Mouse (Mus musculus) embryo, embryonic 9.5 days (tissue): ENCODE results near the gene Nfyc.
A peak's percentile ranks its signal among the peaks of the same experiment; 100 is the strongest.

Experiments
- DNase-seq: peaks from one replicate; pipeline ENCODE4 v3.0.0-alpha.2; 2017; ENCODE audit errors: extremely low spot score

Gene Nfyc

GRCm38 (mm10) chr4:120825577-120826326, 5.6 kb downstream of the Nfyc start:
- peak; percentile 98 for DNase-seq

DNA sequence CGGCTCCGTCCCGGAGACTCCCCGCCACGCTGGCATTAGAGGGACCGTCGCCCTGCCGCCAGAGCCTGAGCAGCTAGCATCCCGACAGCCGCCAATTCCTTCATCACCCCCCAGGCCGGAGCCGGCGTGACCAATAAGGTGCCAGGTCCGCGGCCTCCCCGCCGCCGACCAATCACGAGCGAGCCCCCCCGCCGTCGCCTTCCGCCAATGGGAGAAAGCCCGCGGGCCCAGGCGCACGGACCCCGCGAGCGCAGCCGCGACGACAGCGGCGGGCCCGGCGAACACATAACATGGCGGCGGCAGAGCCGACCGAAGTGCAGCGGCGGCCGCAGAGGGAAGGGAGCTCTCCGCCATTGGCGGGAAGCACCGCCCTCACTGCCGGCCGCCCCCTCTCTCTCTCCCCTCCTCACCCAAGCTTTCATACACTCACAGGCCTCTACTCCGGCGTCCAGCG, 6.2 kb downstream of the Nfyc start:
- peak; percentile 94 for DNase-seq

GRCm38 (mm10) chr4:120822191-120822911, 9.0 kb downstream of the Nfyc start:
- no peak for DNase-seq

GRCm38 (mm10) chr4:120819871-120820270, 11.5 kb downstream of the Nfyc start:
- DNase-seq: no peak

- no peak for DNase-seq
These were observed 12.1 kb downstream of the Nfyc start for GRCm38 (mm10) chr4:120819296-120819695.

GRCm38 (mm10) chr4:120817951-120818350, 13.4 kb downstream of the Nfyc start:
- DNase-seq: no peak

DNA sequence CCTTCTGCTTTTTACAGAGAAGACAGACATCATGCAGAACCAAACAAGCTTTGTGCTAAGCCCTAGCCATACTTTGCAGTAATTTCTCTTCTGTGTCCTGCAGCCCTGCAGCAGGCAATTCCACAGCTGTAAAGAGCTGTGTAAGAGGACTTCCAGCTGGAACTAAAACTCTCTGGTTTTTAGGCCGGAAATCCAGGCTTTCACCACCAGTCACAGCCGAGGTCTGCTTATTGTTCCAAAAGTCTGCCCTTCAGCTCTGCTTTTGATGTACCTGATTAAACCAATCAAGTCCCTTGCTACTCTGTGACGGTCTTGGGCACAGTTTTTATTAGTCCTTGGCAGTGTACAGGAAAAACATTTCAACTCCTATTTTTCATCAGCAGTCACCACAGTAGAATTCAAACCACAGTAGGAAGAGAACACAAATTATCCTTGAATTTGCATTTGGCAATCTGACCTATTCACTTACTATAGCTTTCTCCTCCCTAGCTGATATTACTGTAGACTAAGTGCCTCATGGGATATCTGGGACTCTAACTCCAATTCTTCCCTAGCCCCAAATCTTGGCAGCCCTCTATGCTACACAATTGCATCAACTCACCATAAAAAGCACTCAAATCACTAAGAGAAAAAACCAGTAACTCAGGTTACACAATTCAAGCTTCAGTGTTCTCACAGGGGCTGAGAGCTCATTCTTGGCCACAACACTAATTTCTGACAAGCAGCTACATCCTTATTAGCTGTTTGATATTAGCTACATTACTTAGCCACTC, 14.2 kb downstream of the Nfyc start:
- DNase-seq: no peak

- peak; percentile 77 for DNase-seq
These were observed 15.6 kb downstream of the Nfyc start for GRCm38 (mm10) chr4:120815622-120816334.

GRCm38 (mm10) chr4:120815163-120815562, 16.2 kb downstream of the Nfyc start:
- no peak for DNase-seq

GRCm38 (mm10) chr4:120814171-120814570, 17.2 kb downstream of the Nfyc start:
- DNase-seq: peak; percentile 16

DNA sequence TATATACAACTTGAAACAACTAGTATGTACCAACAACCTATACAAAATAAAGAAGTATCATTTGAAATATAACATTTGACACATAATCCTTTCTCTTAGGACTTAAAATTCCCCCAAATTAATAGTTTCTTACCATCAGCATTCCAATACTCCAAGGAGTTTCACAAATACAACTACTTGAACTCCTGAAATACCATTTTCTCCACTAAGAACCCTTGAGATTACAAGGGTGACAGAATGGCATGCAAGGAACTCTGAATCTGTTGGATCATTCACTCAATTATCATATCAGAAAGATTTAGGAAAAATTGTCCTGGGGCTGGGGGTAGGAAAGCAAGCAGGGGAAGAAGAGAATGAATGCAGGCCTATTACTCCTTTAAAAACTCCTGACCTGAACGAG, 17.6 kb downstream of the Nfyc start:
- no peak for DNase-seq

DNA sequence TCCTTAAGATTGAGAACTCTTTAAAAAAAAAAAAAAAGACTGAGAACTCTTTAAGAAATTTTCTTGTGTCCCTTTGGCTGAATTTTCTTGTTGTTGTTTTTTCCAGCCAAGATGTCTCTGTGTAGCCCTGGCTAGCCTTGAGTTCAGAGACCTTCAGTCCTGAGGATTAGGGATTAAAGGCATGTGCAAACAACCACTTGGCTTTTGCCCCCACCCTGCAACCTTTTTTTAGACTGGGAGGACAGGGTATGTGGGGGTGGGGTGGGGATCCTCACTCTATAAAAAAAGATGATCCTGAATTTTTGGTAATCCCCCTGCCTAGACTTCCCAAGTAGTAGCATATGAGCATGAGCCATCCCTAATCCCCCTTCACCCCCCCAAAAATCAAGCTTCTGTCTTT, 25.6 kb downstream of the Nfyc start:
- no peak for DNase-seq

DNA sequence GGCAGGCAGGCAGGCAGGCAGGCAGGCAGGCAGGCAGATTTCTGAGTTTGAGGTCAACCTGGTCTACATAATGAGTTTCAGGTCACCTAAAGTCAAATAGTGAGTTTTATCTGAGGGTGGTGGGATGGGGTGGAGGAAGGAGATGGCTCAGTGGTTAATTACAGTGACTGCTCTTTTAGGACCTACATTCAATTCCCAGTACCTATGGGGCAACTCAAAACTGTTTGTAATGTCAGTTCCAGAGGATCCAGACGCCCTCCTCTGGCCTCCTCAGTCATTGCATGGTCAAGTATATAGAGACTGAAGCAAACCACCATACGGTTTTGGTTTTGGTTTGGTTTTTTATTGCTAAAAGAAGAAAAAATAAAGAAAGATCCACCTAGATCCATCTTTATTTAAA, 29.9 kb downstream of the Nfyc start:
- no peak for DNase-seq

DNA sequence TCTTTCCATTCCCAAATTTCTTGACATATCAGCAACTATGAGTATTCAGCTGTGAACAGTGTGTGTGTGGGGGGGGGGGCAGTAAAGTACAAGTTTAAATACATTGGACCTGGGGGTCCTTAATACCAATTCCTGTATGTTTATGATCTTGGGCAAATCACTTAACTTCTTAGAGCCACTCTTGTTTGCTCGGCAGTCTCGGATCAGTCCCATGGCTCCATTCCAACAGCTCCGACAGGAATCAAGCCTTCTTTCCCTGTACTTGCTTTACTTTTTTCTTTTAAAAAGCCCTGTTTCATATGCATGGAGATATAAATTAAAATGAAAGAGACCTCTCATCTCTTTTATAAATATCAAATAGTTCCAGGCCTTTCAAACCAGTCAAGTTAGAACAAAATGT, 30.7 kb downstream of the Nfyc start:
- no peak for DNase-seq

DNA sequence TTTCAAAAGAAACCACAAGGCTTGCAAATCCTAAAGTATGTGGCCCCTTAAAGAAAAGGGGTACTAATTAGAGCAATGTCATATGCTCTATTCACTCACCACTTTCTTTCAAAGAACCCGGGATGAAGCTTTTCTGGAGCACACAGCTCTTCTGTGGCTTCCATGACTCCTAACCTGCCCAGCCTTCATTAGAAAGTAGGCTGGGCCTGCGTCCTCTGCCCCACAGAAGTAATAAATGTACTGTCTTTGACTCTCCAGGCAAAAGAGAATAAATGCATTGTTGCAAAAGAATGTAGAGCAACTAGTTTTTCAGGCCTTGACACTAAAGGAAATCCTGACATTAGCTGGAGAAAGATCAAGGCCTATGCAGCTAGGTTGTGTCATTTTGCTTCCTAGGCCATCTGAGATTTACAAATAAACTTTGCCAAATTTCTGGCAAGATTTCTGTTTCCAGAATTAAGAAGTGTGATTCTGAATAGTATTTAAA, 31.6 kb downstream of the Nfyc start:
- no peak for DNase-seq

GRCm38 (mm10) chr4:120797985-120798725, 33.2 kb downstream of the Nfyc start:
- DNase-seq: no peak

DNA sequence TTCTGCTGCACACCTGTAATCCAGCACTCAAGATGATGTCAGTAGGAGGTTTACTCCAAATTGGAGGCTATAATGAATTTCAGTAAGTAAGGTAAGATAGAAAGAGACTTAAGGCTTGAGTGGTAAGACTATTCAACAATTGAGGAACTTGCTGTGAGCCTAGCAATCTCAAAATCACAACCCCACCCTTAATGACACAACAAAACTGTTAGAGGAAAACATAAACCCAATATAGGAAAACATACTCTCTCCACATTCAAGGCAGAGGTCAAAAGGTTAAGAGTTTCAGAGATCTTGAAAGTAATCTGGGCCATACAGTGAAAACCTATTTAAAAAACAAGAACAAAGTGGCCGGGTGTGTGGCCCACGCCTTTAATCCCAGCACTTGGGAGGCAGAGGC, 34.7 kb downstream of the Nfyc start:
- no peak for DNase-seq

GRCm38 (mm10) chr4:120795646-120796045, 35.7 kb downstream of the Nfyc start:
- no peak for DNase-seq

- no peak for DNase-seq
These were observed 38.5 kb downstream of the Nfyc start for GRCm38 (mm10) chr4:120792918-120793317.

- no peak for DNase-seq
These were observed 41.3 kb downstream of the Nfyc start for GRCm38 (mm10) chr4:120790027-120790426.

DNA sequence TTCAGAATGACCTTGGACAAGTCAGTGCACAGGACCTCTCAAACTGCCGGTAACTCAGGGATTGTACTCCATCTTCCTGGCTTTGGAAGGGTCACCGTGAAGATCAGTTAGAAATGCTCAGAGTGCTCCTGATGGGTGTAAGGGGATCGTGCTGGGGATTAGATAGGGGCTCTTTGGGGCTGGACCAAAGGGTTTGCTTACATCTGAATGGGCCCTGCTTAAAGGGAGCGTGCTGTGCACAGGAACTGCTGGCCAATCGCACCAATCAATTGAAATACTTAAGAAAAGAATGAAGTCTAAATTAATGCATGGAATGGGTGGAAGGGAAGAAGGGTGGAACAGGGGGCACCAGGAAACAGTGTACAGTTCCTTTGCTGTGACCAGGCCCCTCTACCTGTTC, 75.6 kb downstream of the Nfyc start:
- no peak for DNase-seq
